Mouse (Mus musculus): Measurements from ENCODE around the gene Alk.

GRCm38 (mm10) chr17:72587671-72588070 lies 16.8 kb downstream of the Alk start:
- TF ChIP-seq FOSL1 (IDR thresholded peaks at IDR 0.05; ENCODE audit: insufficient read depth, low read length, poor library complexity, severe bottlenecking) (no peak), CTCF (IDR thresholded peaks at IDR 0.05; ENCODE audit: control insufficient read depth, insufficient read depth, insufficient read length) (no peak), USF1 (IDR thresholded peaks at IDR 0.05; ENCODE audit: low read depth) (no peak)

Measured in C2C12 (cell line).